Mouse (Mus musculus): ENCODE results near the gene Nfkbid. TPM values are rescaled to one million over a fixed set of nuclear protein-coding genes. Genes with fewer than 3 reads are reported as not detected.

Nfkbid gene
- polyA plus RNA-seq, 1 experiment from 2014 or later, result 1.2 TPM

DNA sequence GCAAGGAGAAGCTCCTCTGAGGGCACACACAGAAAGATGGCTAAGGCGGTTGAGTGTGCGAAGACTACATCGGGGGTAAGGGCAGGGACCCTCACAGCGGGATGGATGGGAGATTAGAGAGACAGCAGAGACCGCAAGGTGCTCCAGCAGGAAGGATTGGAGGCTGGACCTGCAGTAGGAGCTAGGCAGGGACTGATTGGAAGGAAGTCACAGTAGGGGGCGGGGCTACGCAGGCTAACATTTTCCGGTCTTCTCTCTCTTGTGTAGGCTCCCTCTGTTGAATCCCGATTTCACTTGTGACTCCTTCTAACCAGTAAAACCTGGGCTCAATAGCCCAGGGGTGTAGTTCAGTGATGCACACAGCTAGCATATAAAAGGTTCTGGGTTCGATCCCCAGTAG is 15.3 kb downstream of the Nfkbid start:
- no peak overlapping the region for H3K4me2 ChIP-seq (ENCODE audit: low read length)
- whole genome bisulfite sequencing, result 16% methylated on average over 10 of the region's 10 CpGs
- H3K27me3 ChIP-seq (replicated peaks; ENCODE audit: control insufficient read depth, insufficient read depth, low read length), result no peaks in the 10 kb centered on the region
- H3K9ac ChIP-seq (ENCODE audit: low read length), result no peak overlapping the region
- no peaks in the 10 kb centered on the region for H3K9me3 ChIP-seq (replicated peaks; ENCODE audit: control insufficient read depth, low read length)
- H3K36me3 ChIP-seq (ENCODE audit: control insufficient read depth, insufficient read depth, low read length), result peaks cover 67% of the 10 kb centered on the region
- H3K4me1 ChIP-seq (ENCODE audit: control insufficient read depth, insufficient read depth, low read length), result no peaks in the 10 kb centered on the region
- no peak for DNase-seq (ENCODE audit: low spot score)
- no peak overlapping the region for H3K4me3 ChIP-seq (ENCODE audit: low read depth, low read length)
- no peak overlapping the region for H3K27ac ChIP-seq (ENCODE audit: low read depth, low read length)
- ATAC-seq, result no peak

DNA sequence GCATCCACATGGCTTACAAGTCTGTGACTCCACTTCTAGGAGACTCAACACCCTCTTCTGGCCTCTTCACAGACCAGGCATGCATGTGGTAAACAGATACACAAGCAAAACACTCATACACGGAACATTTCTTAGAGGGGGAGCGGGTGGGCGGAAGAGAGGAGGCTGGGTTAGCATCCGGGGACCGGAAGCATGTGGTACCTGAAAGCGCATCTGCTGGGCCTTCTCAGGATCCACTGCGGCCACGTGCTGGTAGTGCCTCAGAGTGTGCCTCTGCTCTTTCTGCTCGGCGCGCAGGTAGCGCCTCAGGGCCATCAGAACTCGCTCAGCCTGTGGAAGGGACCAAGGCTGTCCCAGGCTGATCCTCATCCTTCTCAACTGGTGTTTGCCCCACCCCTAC is 18.2 kb downstream of the Nfkbid start:
- H3K9me3 ChIP-seq (replicated peaks; ENCODE audit: control insufficient read depth, low read length), result no peaks in the 10 kb centered on the region
- 82% methylated on average over 13 of the region's 13 CpGs for WGBS
- H3K36me3 ChIP-seq (ENCODE audit: control insufficient read depth, insufficient read depth, low read length), result peaks cover 80% of the 10 kb centered on the region

DNA sequence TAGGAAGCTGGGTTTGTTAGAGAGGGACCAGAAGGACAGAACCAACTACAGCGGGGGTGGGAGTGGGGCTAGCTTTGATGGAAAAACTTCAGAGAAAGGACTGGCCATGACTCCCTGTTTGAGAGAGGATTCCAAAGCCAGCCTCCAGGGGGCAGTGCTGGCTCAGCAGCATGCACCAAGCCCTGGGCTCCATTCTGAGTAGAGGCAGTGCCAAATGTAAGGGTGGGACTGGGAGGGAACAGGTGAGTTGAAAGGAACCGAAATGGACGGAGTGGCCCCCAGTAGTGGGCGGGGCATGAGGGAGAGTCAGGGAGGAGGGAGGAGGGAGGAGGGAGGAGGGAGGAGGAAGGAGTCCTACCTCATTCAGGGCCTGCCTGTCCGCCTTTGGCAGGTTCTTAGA is 19.2 kb downstream of the Nfkbid start:
- Histone ChIP-seq H3K4me3 (ENCODE audit: low read depth, low read length) (no peak overlapping the region), H3K9ac (ENCODE audit: low read length) (no peak overlapping the region), H3K4me1 (ENCODE audit: control insufficient read depth, insufficient read depth, low read length) (peaks cover 10% of the 10 kb centered on the region), H3K9me3 (replicated peaks; ENCODE audit: control insufficient read depth, low read length) (no peaks in the 10 kb centered on the region), H3K36me3 (ENCODE audit: control insufficient read depth, insufficient read depth, low read length) (peaks cover 70% of the 10 kb centered on the region), H3K4me2 (ENCODE audit: low read length) (no peak overlapping the region), H3K27ac (ENCODE audit: low read depth, low read length) (no peak overlapping the region), H3K27me3 (replicated peaks; ENCODE audit: control insufficient read depth, insufficient read depth, low read length) (no peaks in the 10 kb centered on the region)
- 30% methylated on average over 2 of the region's 5 CpGs for WGBS
- peak; percentile 66 for DNase-seq (ENCODE audit: low spot score)
- ATAC-seq, result no peak

More for the DNA sequence above, 18.2 kb downstream of the Nfkbid start:
- Histone ChIP-seq H3K4me1 (ENCODE audit: control insufficient read depth, insufficient read depth, low read length) (peaks cover 10% of the 10 kb centered on the region), H3K27me3 (replicated peaks; ENCODE audit: control insufficient read depth, insufficient read depth, low read length) (no peaks in the 10 kb centered on the region), H3K27ac (ENCODE audit: low read depth, low read length) (no peak overlapping the region), H3K4me2 (ENCODE audit: low read length) (no peak overlapping the region), H3K9ac (ENCODE audit: low read length) (no peak overlapping the region), H3K4me3 (ENCODE audit: low read depth, low read length) (no peak overlapping the region)
- no peak for ATAC-seq
- no peak for DNase-seq (ENCODE audit: low spot score)

DNA sequence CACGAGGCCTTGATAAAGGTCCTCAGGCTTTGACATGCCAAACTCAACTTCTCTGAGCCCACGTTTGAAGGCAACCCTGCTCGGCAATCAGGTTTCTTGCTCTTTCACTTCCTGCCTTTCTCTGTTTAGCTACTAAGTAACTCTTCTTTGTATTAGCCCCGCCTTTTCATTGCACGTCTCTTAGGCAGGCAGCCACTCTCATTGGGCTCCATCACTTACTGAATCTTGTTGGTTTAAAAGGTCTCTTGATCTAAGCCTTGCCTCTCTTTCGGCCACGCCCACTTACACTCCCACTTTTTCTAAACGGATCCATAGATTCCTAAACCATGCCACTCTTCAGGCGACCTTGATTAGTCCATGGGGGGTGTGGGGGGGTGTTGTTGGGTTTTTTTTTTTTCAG is 22.2 kb downstream of the Nfkbid start:
- Histone ChIP-seq H3K36me3 (ENCODE audit: control insufficient read depth, insufficient read depth, low read length) (peaks cover 45% of the 10 kb centered on the region), H3K9me3 (replicated peaks; ENCODE audit: control insufficient read depth, low read length) (no peaks in the 10 kb centered on the region), H3K27me3 (replicated peaks; ENCODE audit: control insufficient read depth, insufficient read depth, low read length) (no peaks in the 10 kb centered on the region), H3K27ac (ENCODE audit: low read depth, low read length) (no peak overlapping the region), H3K4me1 (ENCODE audit: control insufficient read depth, insufficient read depth, low read length) (peaks cover 14% of the 10 kb centered on the region), H3K9ac (ENCODE audit: low read length) (peak overlapping the region; percentile 93), H3K4me2 (ENCODE audit: low read length) (peak overlapping the region; percentile 81), H3K4me3 (ENCODE audit: low read depth, low read length) (peak overlapping the region; percentile 84)
- WGBS, result 16% methylated on average over 9 of the region's 9 CpGs
- DNase-seq (ENCODE audit: low spot score), result peak; percentile 53
- ATAC-seq, result no peak

DNA sequence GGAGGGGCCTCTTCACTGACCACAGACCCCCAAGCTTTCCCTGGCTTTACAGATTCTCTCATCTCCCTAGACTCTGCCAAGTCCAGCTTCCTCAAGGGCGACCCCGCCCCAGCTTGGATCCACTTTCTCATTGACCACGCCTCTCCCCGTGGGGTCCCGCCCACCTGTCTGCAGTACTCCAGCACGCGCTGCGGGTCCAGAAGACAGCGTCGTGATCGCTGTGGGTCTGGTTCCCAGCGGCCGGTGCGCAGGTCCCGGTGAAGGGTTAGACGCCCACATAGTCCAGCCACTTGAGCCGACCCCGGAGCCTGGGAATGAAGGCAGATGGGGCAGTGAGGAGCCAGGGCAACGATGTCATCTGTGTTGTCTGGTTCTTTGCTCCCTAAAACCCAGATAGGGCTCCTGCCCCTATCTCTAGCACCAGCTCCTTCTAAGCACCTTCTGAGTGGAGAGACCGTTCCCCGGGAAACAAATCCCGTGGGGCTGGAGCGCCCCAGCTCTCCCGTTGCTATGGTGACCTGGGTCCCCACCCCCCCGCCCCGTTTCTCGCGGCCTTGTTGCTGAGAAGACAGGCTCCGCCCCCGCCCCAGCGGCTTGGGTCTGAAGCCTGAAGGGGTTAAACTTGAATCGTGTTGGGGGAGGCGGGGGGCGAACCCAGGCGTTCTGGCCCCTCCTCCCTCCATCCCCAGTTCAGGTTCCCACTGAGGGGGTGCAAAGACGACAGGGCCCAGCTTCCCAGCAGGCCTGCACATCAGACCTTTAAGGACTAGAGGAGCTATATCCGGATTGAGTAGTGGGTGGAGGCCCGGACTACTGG is 22.8 kb downstream of the Nfkbid start:
- ATAC-seq (peak; percentile 64), DNase-seq (ENCODE audit: low spot score) (peak; percentile 92)
- peak overlapping the region; percentile 81 for H3K4me2 ChIP-seq (ENCODE audit: low read length)
- no peaks in the 10 kb centered on the region for H3K27me3 ChIP-seq (replicated peaks; ENCODE audit: control insufficient read depth, insufficient read depth, low read length)
- H3K9ac ChIP-seq (ENCODE audit: low read length), result peak overlapping the region; percentile 93
- peaks cover 38% of the 10 kb centered on the region for H3K36me3 ChIP-seq (ENCODE audit: control insufficient read depth, insufficient read depth, low read length)
- 0% methylated on average over 38 of the region's 38 CpGs for WGBS
- H3K4me1 ChIP-seq (ENCODE audit: control insufficient read depth, insufficient read depth, low read length), result peaks cover 14% of the 10 kb centered on the region
- no peaks in the 10 kb centered on the region for H3K9me3 ChIP-seq (replicated peaks; ENCODE audit: control insufficient read depth, low read length)
- H3K27ac ChIP-seq (ENCODE audit: low read depth, low read length), result peak overlapping the region; percentile 96
- H3K4me3 ChIP-seq (ENCODE audit: low read depth, low read length), result peak overlapping the region; percentile 84

DNA sequence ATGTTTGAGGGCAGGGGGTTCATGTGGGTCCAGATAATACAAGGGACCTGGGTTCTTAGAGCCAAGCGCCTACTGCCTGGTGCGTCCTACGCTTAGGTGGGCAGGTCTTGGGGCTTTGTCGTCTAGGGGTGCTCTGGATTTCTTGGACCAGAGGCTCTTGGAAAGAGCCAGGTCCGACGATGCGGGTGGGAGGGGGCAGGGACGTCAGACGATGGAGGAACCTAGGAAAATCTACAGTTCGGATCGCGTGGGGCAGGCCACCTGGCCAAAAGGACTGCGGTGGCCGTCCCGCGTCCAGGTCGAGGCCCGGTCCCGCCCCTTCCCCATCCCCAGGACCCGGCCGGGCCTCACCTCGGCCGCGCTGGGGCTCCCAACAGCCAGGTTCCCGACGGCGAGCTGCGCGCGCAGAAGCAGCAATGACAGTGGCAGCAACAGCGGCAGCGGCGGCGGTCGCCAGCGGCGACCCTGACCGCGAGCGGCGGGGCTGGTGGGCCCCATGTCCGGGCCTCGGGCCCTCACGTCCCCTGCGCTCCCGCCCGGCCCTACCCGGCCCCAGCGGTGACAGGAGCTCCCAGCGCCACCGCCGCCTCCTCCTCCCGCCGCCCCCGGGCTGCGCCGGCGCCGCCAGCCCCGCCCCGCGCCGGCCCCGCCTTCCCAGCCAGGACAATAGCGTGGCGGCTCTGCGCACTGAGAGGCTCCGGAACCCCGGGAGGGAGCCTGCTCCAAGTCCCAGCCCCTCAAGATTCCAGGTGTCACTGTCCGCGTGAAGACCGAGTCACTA is 23.6 kb downstream of the Nfkbid start, which contains the start of gene Aplp1:
TSS of gene Aplp1 (minus strand) at position 565 of the 781 bp plus-strand sequence.
- peak within 1 kb of the TSS; percentile 84 for H3K4me3 ChIP-seq (ENCODE audit: low read depth, low read length)
- peaks cover 30% of the 10 kb centered on the region for H3K36me3 ChIP-seq (ENCODE audit: control insufficient read depth, insufficient read depth, low read length)
- ATAC-seq (peak; percentile 86), DNase-seq (ENCODE audit: low spot score) (peak; percentile 82)
- H3K27me3 ChIP-seq (replicated peaks; ENCODE audit: control insufficient read depth, insufficient read depth, low read length), result no peaks in the 10 kb centered on the region
- peak within 1 kb of the TSS; percentile 96 for H3K27ac ChIP-seq (ENCODE audit: low read depth, low read length)
- under 1% methylated on average over 56 of the region's 72 CpGs for WGBS
- H3K9ac ChIP-seq (ENCODE audit: low read length), result peak within 1 kb of the TSS; percentile 93
- H3K4me1 ChIP-seq (ENCODE audit: control insufficient read depth, insufficient read depth, low read length), result peaks cover 14% of the 10 kb centered on the region
- no peaks in the 10 kb centered on the region for H3K9me3 ChIP-seq (replicated peaks; ENCODE audit: control insufficient read depth, low read length)
- H3K4me2 ChIP-seq (ENCODE audit: low read length), result peak within 1 kb of the TSS; percentile 81

DNA sequence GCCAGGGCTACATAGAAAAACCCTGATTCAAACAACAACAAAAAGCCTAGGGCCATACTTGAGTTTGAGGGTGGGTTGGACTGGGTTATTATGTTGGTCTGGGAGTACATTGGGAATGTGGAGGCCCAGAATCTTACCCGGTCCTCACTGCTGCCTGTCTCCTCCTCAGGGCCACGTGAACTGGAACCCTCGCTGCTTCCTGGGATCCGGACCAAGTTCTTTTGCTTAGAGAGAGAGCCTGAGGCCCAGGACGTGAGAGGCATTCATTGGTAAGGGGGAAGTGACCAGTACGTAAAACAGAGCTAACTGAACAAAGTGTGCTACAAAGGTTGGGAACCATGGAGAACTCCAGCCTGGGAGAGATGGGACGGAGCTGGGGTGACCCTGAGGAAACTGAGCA is 28.7 kb downstream of the Nfkbid start:
- no peak for ATAC-seq
- WGBS, result 79% methylated on average over 7 of the region's 7 CpGs
- H3K4me3 ChIP-seq (ENCODE audit: low read depth, low read length), result no peak overlapping the region
- no peaks in the 10 kb centered on the region for H3K36me3 ChIP-seq (ENCODE audit: control insufficient read depth, insufficient read depth, low read length)
- no peak overlapping the region for H3K4me2 ChIP-seq (ENCODE audit: low read length)
- H3K9ac ChIP-seq (ENCODE audit: low read length), result no peak overlapping the region
- DNase-seq (ENCODE audit: low spot score), result no peak
- no peak overlapping the region for H3K27ac ChIP-seq (ENCODE audit: low read depth, low read length)
- peaks cover 28% of the 10 kb centered on the region for H3K27me3 ChIP-seq (replicated peaks; ENCODE audit: control insufficient read depth, insufficient read depth, low read length)
- H3K4me1 ChIP-seq (ENCODE audit: control insufficient read depth, insufficient read depth, low read length), result peaks cover 4% of the 10 kb centered on the region; the same call in 1 of the 2 replicates
- no peaks in the 10 kb centered on the region for H3K9me3 ChIP-seq (replicated peaks; ENCODE audit: control insufficient read depth, low read length)

DNA sequence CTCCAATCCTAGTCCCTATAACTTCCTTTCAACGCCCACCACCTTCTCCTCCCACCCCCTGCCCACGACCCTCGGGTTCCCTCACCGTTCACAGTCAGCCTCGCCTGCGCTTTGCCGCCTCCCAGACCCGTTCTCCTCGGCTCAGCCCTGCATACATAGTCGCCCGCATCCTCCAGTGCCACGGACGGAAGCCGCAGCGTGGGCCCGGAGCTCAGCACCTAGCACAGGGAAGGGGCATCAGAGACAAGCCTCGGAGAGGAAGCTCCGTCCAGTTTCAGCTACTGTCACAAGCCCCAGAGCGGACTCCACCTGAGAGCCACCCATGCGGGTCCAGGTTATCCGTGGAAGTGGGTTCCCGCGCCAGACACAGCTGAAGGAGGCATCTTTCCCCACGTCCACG is 31.8 kb downstream of the Nfkbid start:
- Histone ChIP-seq H3K4me3 (ENCODE audit: low read depth, low read length) (no peak overlapping the region), H3K27ac (ENCODE audit: low read depth, low read length) (no peak overlapping the region), H3K4me1 (ENCODE audit: control insufficient read depth, insufficient read depth, low read length) (peaks cover 5% of the 10 kb centered on the region), H3K36me3 (ENCODE audit: control insufficient read depth, insufficient read depth, low read length) (no peaks in the 10 kb centered on the region), H3K4me2 (ENCODE audit: low read length) (no peak overlapping the region), H3K9me3 (replicated peaks; ENCODE audit: control insufficient read depth, low read length) (no peaks in the 10 kb centered on the region), H3K9ac (ENCODE audit: low read length) (no peak overlapping the region), H3K27me3 (replicated peaks; ENCODE audit: control insufficient read depth, insufficient read depth, low read length) (peaks cover 58% of the 10 kb centered on the region)
- DNase-seq (ENCODE audit: low spot score), result no peak
- no peak for ATAC-seq
- WGBS, result 16% methylated on average over 25 of the region's 25 CpGs

DNA sequence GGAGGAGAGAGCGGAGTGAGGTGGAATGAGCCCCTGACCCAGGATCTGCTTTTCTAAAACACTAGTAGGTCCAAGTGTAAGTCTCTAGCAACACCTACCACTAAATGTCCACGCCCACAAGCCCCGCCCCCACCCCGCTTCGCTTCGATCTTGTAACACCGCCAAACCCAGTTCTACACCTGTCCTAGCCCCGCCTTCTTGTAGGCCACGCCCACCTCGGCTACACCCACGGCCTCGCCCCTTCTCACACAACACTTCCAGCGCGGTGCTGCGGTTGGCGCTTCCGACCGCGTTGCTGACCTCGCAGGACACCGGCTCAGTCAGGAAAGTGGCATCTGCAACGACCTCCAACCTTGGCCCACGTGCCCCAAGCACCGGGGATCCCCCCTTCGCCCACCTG is 32.2 kb downstream of the Nfkbid start:
- Histone ChIP-seq H3K4me3 (ENCODE audit: low read depth, low read length) (no peak overlapping the region), H3K36me3 (ENCODE audit: control insufficient read depth, insufficient read depth, low read length) (no peaks in the 10 kb centered on the region), H3K9me3 (replicated peaks; ENCODE audit: control insufficient read depth, low read length) (no peaks in the 10 kb centered on the region), H3K4me1 (ENCODE audit: control insufficient read depth, insufficient read depth, low read length) (peaks cover 5% of the 10 kb centered on the region), H3K27me3 (replicated peaks; ENCODE audit: control insufficient read depth, insufficient read depth, low read length) (peaks cover 62% of the 10 kb centered on the region), H3K9ac (ENCODE audit: low read length) (no peak overlapping the region), H3K4me2 (ENCODE audit: low read length) (no peak overlapping the region), H3K27ac (ENCODE audit: low read depth, low read length) (no peak overlapping the region)
- ATAC-seq, result no peak
- WGBS, result 1% methylated on average over 25 of the region's 25 CpGs
- DNase-seq (ENCODE audit: low spot score), result no peak

All from forebrain, embryonic 14.5 days (tissue).